Mouse (Mus musculus) ovary, adult 2 months (tissue): ENCODE results near the gene D6Wsu163e. TPM values are rescaled to one million over a fixed set of nuclear protein-coding genes. Genes with fewer than 3 reads are reported as not detected.

Experiments used
- polyA plus RNA-seq: library from polyadenylated mRNA; depleted of rRNA; stranded (reverse); fragments of >200 nt; gene quantifications from 2 replicates; pipeline ENCODE4 v1.2.3, GENCODE M21; 2012; rRNA removed

D6Wsu163e gene
- 2.5 and 3.2 TPM in 2 replicates for polyA plus RNA-seq

GRCm38 (mm10) chr6:126939487-126940171 lies at the start of gene D6Wsu163e, which contains the start of gene Rad51ap1:
TSS of gene D6Wsu163e (plus strand) at chr6:126939962.
TSS of gene Rad51ap1 (minus strand) at chr6:126939587.

GRCm38 (mm10) chr6:126921111-126921881 lies 18.5 kb upstream of the D6Wsu163e start, which contains the start of gene Dyrk4:
TSS of gene Dyrk4 (minus strand) at chr6:126921839.

GRCm38 (mm10) chr6:127014906-127015770 lies 75.4 kb downstream of the D6Wsu163e start, which contains the start of gene Fgf6:
TSS of gene Fgf6 (plus strand) at chr6:127015586.

Other genes with a start within 250 kb of the D6Wsu163e start
- gene Kcna6, start 199.3 kb upstream of the D6Wsu163e start, polyA plus RNA-seq = 0.41 and 0.43 TPM in 2 replicates
- gene Ndufa9, start 90.8 kb upstream of the D6Wsu163e start, polyA plus RNA-seq = 71.7 and 81.8 TPM in 2 replicates
- not detected in 2 replicates for gene Akap3, start 86.9 kb upstream of the D6Wsu163e start, polyA plus RNA-seq
- not detected in 2 replicates for gene Dyrk4, start 18.1 kb upstream of the D6Wsu163e start, polyA plus RNA-seq
- gene Rad51ap1, start 375 bp upstream of the D6Wsu163e start, polyA plus RNA-seq = 3.9 and 5.0 TPM in 2 replicates
- gene Fgf6, start 75.6 kb downstream of the D6Wsu163e start, polyA plus RNA-seq = not detected in 2 replicates
- gene Fgf23, start 132.9 kb downstream of the D6Wsu163e start, polyA plus RNA-seq = 0.16 and 0.32 TPM in 2 replicates
- 2.8 and 3.3 TPM in 2 replicates for gene Tigar, start 169.6 kb downstream of the D6Wsu163e start, polyA plus RNA-seq
- gene Ccnd2, start 212.2 kb downstream of the D6Wsu163e start, polyA plus RNA-seq = 71.9 and 81.5 TPM in 2 replicates